Mouse (Mus musculus): Measurements from ENCODE around the gene Spz1. TPM values are rescaled to one million over a fixed set of nuclear protein-coding genes. Genes with fewer than 3 reads are reported as not detected.

Gene Spz1
- not detected for polyA plus RNA-seq (2014; fragmentation: Illumina TruSeq; extraction: RNeasy Lipid Tissue Mini Kit (QIAGEN cat#74804); ENCODE audit: insufficient read depth, low read depth, low replicate concordance)

DNA sequence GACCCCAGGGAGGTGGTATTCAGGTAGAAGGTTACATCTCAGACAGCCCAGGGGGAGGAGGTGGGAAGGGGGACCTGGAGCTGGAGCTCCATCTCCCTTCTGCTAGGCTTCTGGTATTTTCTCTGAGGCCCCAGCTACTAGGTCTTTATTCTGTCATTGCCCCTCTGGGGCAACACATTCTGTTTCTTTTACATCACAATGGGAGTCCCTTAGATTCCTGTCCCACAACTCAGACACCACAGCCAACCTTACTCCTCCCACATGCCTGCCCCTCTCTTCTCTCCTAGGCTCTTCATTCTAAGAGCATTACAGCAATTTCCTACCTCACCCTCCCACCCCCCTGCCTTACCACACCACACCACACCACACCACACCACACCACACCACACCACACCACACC is at the start of gene Spz1:
TSS of gene Spz1 (minus strand) at position 101 of the 400 bp plus-strand sequence.

DNA sequence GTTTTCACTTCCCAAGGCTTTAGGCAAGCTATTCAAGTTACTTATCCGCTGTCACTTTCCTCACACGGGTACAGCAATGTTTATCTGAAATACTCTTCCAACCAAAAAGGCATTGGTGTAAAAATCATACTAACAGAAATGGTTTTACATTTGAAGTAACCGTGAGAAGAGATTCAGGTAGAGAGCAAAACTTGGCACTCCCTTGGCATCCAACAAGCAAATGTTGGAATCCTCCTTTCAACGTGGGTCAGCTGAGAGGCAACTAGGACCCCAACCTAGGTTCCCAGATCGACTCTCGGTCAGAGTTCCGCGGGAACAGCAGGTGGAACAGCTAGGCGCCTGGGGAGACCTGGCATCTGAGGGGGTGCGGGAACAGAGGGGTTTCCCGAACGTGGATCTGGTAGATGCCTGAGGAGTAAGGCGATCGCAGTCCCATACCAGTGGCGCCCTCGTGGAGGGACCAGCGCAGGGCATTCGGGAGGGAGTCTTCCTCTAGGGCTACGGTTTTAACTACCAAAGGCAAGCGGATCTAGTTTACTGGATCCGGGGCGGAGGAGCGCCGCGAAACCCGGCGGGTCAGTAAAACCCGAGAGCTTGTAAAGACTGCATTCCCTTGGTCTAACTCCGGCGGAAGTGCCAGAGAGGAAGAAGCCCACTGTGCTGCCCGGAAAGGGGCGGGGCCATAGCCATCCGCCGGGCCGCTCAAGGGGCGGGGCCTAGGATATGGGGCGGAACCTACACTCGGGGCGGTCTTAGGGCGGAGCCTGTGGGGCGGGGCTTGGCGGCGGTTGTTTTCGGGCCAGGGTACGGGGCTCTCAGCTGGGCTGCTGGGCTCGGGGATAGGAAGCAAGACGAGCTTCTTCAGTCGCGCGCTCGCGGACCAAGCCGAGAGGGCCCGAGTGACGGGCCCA is 34.6 kb upstream of the Spz1 start, which contains the start of gene Serinc5:
TSS of gene Serinc5 (plus strand) at position 781 of the 911 bp plus-strand sequence.

DNA sequence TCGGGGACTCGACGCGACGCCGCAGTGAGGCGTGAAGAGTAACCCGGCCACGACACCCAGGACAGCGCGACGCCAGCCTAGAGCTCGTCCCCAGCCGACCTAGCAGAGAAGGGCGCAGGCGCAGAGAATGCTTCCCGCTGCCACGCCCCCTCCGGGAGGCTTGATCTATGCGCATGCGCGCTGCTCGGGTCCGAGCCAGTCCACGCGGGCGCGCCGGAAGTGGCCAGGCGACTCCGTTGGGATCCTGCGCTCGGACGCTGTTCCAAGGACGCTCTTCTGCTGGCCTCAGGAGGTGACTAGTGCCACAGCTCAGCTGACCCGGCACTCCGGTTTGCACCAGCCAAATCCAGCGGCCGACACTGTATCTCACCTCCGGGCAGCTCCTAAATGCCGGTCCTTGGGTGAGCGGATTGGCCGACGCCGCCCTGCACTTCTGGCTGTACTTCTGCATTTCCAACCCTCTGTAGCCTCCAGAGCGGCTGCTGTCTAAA is 45.2 kb downstream of the Spz1 start, which contains the start of gene Zfyve16:
TSS of gene Zfyve16 (minus strand) at position 148 of the 491 bp plus-strand sequence.

Other genes with a start within 250 kb of the Spz1 start
- 1.0 TPM for gene Dhfr, start 221.4 kb downstream of the Spz1 start, polyA plus RNA-seq (2014; fragmentation: Illumina TruSeq; extraction: RNeasy Lipid Tissue Mini Kit (QIAGEN cat#74804); ENCODE audit: insufficient read depth, low read depth, low replicate concordance)
- 6.6 TPM for gene Msh3, start 221.2 kb downstream of the Spz1 start, polyA plus RNA-seq (2014; fragmentation: Illumina TruSeq; extraction: RNeasy Lipid Tissue Mini Kit (QIAGEN cat#74804); ENCODE audit: insufficient read depth, low read depth, low replicate concordance)
- not detected for gene Ankrd34b, start 150.3 kb downstream of the Spz1 start, polyA plus RNA-seq (2014; fragmentation: Illumina TruSeq; extraction: RNeasy Lipid Tissue Mini Kit (QIAGEN cat#74804); ENCODE audit: insufficient read depth, low read depth, low replicate concordance)
- gene Fam151b, start 92.2 kb downstream of the Spz1 start, polyA plus RNA-seq (2014; fragmentation: Illumina TruSeq; extraction: RNeasy Lipid Tissue Mini Kit (QIAGEN cat#74804); ENCODE audit: insufficient read depth, low read depth, low replicate concordance), result 8.8 TPM
- 6.8 TPM for gene Zfyve16, start 45.3 kb downstream of the Spz1 start, polyA plus RNA-seq (2014; fragmentation: Illumina TruSeq; extraction: RNeasy Lipid Tissue Mini Kit (QIAGEN cat#74804); ENCODE audit: insufficient read depth, low read depth, low replicate concordance)
- 12.9 TPM for gene Serinc5, start 34.9 kb upstream of the Spz1 start, polyA plus RNA-seq (2014; fragmentation: Illumina TruSeq; extraction: RNeasy Lipid Tissue Mini Kit (QIAGEN cat#74804); ENCODE audit: insufficient read depth, low read depth, low replicate concordance)
- 0.07 TPM for gene Thbs4, start 218.6 kb upstream of the Spz1 start, polyA plus RNA-seq (2014; fragmentation: Illumina TruSeq; extraction: RNeasy Lipid Tissue Mini Kit (QIAGEN cat#74804); ENCODE audit: insufficient read depth, low read depth, low replicate concordance)